Mouse (Mus musculus): Measurements from ENCODE around the gene Ctnnal1.
"Not testable (repeated sequence)": the region's sequence is repeated elsewhere in the genome, so short reads cannot be mapped to it uniquely, and the experiment has no call there.

Gene Ctnnal1

DNA sequence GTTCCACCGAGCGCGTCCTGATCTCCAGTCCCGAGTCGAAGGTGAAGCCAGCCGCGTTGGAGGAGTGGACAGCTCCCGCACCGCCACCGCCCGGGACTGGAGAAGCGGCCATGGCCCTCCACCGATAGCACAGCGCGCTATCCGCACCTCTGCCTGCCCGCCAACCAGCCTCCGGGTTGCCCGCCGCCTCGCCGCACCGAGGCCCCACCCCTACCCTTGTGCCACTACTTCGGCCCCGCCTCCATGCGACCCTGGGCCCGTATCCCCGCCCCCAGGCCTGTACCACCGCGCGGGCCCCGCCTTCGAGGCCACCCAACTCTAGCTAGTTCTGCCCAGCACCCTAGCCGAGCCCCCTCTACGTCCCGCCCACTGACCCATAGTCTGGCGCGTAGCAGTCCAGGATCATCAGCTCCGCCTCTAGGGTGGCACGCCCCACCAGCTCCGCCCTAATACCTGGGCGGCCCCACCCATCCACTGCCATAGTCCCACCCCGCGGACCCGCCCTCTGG, at the start of gene Ctnnal1:
TSS of gene Ctnnal1 (minus strand) at position 186 of the 509 bp plus-strand sequence.
- in situ Hi-C loops (cut with MboI, MseI) = no loop called here

DNA sequence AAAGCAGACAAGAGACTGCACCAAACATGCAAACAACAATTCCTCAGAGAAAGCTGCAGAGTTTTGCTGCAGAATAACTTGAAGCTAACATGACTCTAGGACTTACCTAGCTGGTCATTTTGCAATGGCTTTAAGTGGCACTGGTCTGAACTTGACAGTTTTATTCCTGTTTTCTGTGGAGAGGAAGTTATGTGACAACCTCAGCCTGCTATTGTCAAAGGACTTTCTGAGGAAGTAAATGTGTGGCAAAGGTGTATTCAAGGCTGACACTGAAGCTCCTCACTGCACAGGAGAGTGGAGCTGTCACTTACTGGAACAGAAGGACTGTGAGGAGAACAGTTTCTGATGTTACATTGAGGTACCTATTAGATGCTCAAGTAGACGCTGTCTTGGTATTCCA, 49.8 kb upstream of the Ctnnal1 start:
- in situ Hi-C loops (cut with MboI, MseI) = no loop called here

DNA sequence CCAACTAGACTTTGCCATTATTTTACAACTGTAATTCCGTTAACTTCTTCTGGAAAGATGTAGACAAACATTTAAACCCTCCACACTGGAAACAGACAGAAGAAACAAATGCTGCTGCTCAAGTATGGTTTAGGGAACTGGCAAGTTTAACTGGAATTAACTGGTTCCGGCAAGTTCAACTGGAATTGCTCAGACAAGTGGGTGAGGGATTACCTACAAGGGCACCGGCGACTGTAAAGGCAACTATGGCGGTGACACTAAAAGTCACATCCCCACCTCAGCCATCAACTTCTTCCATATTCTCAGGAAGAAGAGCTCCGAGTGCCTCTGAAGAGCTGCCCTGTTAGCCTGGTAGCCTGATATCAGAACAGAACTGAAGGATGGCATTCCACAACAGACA, 49.4 kb upstream of the Ctnnal1 start:
- in situ Hi-C loops (cut with MboI, MseI) = no loop called here

GRCm38 (mm10) chr4:56912382-56913001, 47.5 kb upstream of the Ctnnal1 start:
- in situ Hi-C loops (cut with MboI, MseI) = no loop called here

DNA sequence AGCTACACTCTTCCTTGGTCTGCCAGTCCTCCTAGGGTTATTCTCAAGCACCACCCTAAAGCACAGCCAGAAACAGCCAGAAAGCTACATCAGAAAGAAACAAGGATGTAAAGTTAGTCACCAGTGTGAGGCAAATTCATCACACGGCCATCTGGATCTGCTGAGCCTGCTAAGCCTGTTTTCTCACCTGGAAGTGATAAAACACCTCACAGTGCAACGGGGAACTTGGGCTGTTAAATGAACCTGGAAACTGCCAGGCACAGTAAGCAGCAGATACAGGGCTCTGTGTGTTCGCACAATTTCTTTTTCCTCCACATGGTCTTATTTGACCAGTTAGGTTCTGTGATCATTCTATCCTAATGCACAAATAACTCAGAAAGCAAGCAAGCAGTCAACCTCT, 44.6 kb upstream of the Ctnnal1 start:
- in situ Hi-C loops (cut with MboI, MseI) = no loop called here

DNA sequence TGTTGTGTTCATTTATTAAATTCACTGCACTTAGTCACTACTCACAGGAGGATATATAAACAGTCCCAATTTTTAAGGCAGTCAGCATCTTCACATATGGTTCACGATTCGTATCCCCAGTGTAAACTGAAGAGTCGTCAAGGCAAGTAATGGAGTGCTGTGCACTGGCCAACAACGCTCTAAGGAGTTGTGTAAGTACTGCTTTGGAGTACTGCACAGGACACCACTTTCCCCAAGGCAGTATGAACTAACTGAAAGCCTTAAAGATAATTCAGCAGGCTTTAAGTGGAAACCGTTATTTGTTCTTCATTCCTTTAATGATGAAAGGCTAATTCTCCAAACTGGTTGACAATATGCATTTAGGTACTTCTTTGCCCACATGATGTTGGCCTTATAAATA, 42.7 kb upstream of the Ctnnal1 start:
- in situ Hi-C loops (cut with MboI, MseI) = no loop called here

DNA sequence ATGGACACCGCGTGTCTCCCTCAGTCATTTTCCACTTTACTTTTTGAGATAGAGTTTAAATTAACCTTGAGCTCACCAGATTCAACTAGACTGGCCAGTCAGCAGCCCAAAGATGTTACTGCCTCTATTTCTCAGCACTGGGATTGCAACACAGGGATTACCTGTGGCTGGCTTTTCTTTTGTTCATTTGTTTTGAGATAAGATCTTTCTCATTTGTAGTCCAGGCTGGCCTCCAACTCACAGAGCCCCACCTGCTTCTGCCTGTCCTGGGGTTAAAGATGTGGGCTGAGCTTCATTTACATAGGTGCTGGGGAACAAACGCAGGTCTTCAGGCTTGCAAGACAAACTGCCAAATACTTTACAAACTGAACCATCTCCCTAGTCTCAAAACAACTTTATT, 41.9 kb upstream of the Ctnnal1 start:
- in situ Hi-C loops (cut with MboI, MseI) = no loop called here

GRCm38 (mm10) chr4:56905507-56905906, 40.5 kb upstream of the Ctnnal1 start:
- in situ Hi-C loops (cut with MboI, MseI) = no loop called here

GRCm38 (mm10) chr4:56901671-56902070, 36.7 kb upstream of the Ctnnal1 start:
- in situ Hi-C loops (cut with MboI, MseI) = no loop called here

- in situ Hi-C loops (cut with MboI, MseI) = no loop called here
Observed at GRCm38 (mm10) chr4:56899216-56899615, 34.2 kb upstream of the Ctnnal1 start.

DNA sequence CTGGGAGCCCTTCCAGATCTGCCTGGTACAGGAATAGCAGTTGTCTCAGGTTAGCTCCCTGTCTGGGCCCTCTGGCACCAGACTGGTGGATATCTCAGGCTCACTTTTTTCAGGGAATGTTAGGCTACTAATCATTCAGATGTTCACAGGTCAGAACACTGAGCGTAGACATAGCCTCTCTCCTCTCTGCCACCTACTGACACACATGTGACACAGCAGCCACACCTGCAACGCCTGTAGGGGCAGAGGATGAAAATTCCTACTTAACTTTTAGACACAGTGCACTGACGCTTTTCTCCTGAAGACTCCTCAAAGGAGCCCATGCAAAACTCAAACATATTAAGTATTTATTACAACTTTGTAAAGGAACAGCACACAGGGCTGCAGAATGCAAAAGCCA, 32.5 kb upstream of the Ctnnal1 start:
- in situ Hi-C loops (cut with MboI, MseI) = no loop called here

DNA sequence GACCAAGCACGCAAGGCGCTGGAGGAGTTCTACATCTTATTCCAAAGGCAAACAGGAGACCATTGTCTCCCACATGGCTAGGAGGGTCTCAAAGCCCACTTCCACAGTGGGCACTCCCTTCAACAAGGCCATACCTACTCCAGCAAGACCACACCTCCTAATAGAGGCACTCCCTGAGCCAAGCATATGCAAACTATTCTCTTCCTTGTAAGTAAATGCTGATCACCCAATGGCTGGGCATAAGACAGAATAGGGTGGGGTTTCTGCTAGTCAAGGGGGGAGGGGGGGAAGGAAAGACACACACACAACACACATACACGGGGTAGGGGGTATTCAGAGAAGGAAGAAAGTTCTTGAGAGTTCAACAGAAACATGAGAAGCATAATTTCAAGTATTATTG, 29.2 kb upstream of the Ctnnal1 start:
- in situ Hi-C loops (cut with MboI, MseI) = no loop called here

DNA sequence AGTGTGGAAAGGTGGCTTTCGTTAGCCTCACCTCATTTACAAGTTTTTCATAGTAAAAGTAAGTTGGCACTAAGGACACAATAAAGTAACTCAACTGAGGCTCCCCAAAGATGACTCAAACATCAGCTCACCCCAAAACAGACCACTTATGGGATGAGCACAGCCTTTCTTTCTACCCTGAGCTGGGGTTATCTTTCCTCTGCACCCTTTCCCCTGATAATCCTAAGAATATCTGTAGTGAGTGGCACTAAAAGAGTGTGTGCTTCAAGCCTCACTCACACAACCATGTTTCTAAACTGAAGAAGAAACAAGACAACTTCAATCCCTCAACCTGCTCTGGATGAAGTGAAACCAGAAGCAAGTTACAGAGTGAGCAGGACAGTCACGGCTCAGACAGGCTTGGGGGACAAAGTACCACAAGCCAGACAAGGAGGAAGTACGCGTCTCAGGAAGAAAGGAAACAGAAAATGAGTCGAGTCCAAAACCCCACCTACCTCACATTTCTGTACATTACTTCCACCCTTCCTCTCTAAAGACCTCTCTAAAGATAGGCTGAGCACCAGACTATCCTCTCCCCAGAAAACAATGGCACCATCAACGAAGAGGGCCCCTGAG, 27.6 kb upstream of the Ctnnal1 start:
- in situ Hi-C loops (cut with MboI, MseI) = no loop called here

- in situ Hi-C loops (cut with MboI, MseI) = no loop called here
Observed at GRCm38 (mm10) chr4:56888483-56888882, 23.5 kb upstream of the Ctnnal1 start.

DNA sequence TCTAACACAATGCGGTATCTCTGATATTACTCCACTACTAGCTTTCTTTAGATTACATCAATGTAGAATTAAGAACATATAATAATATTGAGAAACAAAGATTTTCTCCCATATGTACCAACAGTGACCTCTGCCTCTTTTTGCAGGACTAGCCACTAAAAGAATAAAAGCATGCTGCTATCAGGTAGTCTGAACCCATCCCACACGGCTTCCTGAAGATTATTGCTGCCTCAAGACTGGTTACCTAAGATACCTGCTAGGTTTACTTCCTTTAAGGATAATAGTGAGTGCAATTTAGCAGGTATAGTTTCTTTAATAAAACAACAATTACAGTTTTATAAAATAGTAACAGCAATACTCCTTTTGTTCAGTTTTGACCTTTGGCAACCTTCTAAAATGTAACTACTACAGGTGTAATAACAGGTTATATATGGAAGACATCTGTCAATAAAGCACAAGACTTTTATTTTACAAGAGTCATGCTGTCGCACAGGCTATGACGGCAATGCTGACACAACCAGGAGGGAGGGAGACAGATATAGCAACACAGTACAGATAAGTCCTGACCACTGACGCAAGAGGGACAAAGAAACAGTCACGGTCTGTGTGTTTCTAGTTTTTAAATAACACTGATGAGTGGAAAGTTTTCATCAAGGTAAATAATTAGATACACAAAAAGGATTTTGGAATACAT, 21.4 kb upstream of the Ctnnal1 start:
- in situ Hi-C loops (cut with MboI, MseI) = no loop called here

DNA sequence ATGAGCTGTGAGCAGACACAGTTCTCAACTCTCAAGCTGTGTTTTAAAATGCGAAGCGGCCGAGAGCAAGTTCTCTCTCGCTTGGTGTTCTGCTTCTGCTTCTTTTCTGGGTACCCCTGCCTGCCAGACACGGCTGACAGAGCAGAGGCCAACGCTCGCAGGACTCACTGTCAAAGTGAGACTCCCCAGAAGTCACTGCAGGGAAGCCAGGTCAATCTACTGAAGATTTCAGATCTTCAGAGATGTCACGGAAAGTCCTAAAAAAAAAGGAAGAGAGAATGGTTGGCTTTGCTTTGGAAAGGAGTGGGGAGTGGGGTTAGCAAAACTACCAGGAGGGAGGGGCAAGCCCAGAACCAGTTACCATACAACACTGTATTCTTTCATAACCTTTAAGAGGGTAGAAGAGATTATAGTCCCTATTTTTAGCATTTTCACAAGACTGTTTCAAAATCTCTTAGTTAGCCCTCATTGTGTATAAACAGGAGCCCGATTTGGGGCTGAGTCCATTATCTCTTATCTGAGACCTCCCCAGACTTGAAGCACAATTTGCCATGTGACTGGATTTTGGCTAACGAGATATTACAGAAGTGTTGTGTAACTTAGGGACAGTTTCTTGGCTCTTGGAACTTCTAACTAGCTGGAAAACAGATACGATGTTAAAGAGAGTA, 15.2 kb upstream of the Ctnnal1 start:
- in situ Hi-C loops (cut with MboI, MseI) = no loop called here

- in situ Hi-C loops (cut with MboI, MseI) = no loop called here
Observed at GRCm38 (mm10) chr4:56878971-56879370, 14.0 kb upstream of the Ctnnal1 start.

GRCm38 (mm10) chr4:56870541-56870940, 5.6 kb upstream of the Ctnnal1 start:
- in situ Hi-C loops (cut with MboI, MseI) = not testable (repeated sequence)

- in situ Hi-C loops (cut with MboI, MseI) = no loop called here
Observed at GRCm38 (mm10) chr4:56867761-56868160, 2.8 kb upstream of the Ctnnal1 start.

GRCm38 (mm10) chr4:56865971-56866370, 983 bp upstream of the Ctnnal1 start:
- in situ Hi-C loops (cut with MboI, MseI) = no loop called here

DNA sequence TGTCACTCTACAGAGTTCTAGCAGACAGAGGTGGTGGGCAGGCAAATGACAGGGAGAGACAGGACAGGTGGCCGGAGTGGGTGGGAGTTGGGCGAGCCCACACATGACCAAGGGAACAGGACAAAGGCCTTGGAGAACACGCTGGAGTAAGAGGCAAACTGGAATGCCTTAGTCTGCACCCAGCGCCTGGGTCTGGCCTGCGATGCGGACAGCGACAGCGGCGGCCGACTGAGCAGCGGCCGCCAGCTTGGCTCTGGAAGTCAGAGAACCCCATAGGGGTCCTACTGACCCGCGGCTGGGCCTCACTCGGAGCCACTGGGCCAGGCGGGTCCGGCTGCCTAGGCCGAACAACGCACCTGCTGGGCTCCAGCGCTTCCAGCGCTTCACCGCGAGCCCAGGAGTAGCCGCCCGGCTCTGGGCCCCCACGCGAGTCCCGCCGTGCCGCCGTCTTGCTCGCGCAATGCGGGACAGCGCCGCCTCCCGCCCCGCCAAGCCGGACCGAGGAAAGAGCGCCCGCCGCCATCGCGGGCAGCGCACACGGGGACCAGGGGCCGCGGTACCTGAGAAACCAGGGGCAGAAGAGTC, 479 bp downstream of the Ctnnal1 start:
- in situ Hi-C loops (cut with MboI, MseI) = no loop called here

DNA sequence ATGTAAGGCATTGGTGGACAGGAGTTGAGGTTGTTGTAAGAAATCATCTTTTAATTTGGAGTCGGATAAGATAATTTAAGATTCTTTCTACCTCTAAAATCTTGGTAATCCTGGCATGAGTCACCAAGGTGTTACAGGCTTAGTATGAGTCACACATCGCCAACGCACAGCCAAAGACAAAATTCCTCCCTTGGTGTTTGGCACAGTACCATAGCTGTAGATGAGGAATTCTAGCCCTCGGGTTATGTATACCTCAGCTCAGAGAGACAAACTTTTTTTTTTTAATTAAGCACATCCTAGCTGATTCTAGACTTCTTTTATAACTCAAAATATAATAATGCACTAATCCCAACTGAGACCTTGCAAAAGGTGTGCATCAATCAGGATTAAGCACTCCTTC, 972 bp downstream of the Ctnnal1 start:
- in situ Hi-C loops (cut with MboI, MseI) = no loop called here
